ENCODE assay signal across 13 mouse cellular contexts in genomic region chrX:74836842-74837522, GRCm38 (mm10). TPM values are rescaled to one million over a fixed set of nuclear protein-coding genes. Genes with fewer than 3 reads are reported as not detected.
DNase-seq lines count a peak whose midpoint lies in the region; ATAC-seq lines count a peak whose summit lies in the region.
"Not testable (repeated sequence)": the region's sequence is repeated elsewhere in the genome, so short reads cannot be mapped to it uniquely, and the experiment has no call there.
"Had no signal": no experiment of that assay in that cellular context is flagged by ENCODE, and none has a peak within 500 bp of the region (broad histone marks: within the 10 kb centered on the region; RNA-seq: fewer than 3 reads in every experiment).

Gene Gm5936 (plus strand): TSS chrX:74837196.

- not testable (repeated sequence) for H3K27me3 ChIP-seq in forebrain, embryonic 14.5 days (replicated peaks; ENCODE audit: control insufficient read depth, insufficient read depth, low read length); intestine, embryonic 16.5 days (replicated peaks; ENCODE audit: control insufficient read depth, insufficient read depth, low read length); midbrain, embryonic 14.5 days (ENCODE audit: control insufficient read depth, insufficient read depth, low read length)

- ATAC-seq in forebrain, embryonic 14.5 days, result peak; percentile 29; the same call in 1 of the 2 replicates
- peak; percentile 67 for ATAC-seq in intestine, embryonic 16.5 days
- ATAC-seq in midbrain, embryonic 14.5 days (ENCODE audit: low FRiP score, low TSS enrichment), result peak; percentile 55; the same call in 1 of the 2 replicates

- H3K9me3 ChIP-seq in forebrain, embryonic 14.5 days (replicated peaks; ENCODE audit: control insufficient read depth, low read length); intestine, embryonic 16.5 days (ENCODE audit: control insufficient read depth, low read length); midbrain, embryonic 14.5 days (ENCODE audit: control insufficient read depth, low read length): not testable (repeated sequence)

- not testable (repeated sequence) for H3K4me2 ChIP-seq in forebrain, embryonic 14.5 days (ENCODE audit: low read length); intestine, embryonic 16.5 days (ENCODE audit: low read depth, low read length); midbrain, embryonic 14.5 days (ENCODE audit: low read length)

- H3K4me3 ChIP-seq in forebrain, embryonic 14.5 days (ENCODE audit: low read depth, low read length); intestine, embryonic 16.5 days (ENCODE audit: low read length); midbrain, embryonic 14.5 days (replicated peaks; ENCODE audit: low read depth, low read length): not testable (repeated sequence)

- 55% methylated on average over 2 of the region's 5 CpGs for WGBS in forebrain, embryonic 14.5 days
- WGBS in intestine, embryonic 16.5 days, result 51% methylated on average over 2 of the region's 5 CpGs
- 28% methylated on average over 2 of the region's 5 CpGs for WGBS in midbrain, embryonic 14.5 days

- H3K27ac ChIP-seq in forebrain, embryonic 14.5 days (ENCODE audit: low read depth, low read length); intestine, embryonic 16.5 days (ENCODE audit: low read length); midbrain, embryonic 14.5 days (replicated peaks; ENCODE audit: low read depth, low read length): not testable (repeated sequence)

- H3K36me3 ChIP-seq in forebrain, embryonic 14.5 days (ENCODE audit: control insufficient read depth, insufficient read depth, low read length); intestine, embryonic 16.5 days (ENCODE audit: control insufficient read depth, insufficient read depth, low read length); midbrain, embryonic 14.5 days (ENCODE audit: control insufficient read depth, insufficient read depth, low read length): not testable (repeated sequence)

- peak; percentile 13 for DNase-seq in adrenal gland, postnatal 14 days
- DNase-seq in forebrain, embryonic 14.5 days (ENCODE audit: low spot score), result peak; percentile 9
- DNase-seq in heart, adult 11 months, result peak; percentile 83
- DNase-seq in layer of hippocampus, postnatal 10 days (ENCODE audit: low spot score in 2 of 2), result peak; percentile 12 to 13
- DNase-seq in lung, adult 18-20 months, result peak; percentile 26 to 33
- peak; percentile 51 for DNase-seq in midbrain, embryonic 14.5 days
- peak; percentile 29 for DNase-seq in telencephalon, adult 2 months (ENCODE audit: low read depth, low spot score)

- not testable (repeated sequence) for H3K4me1 ChIP-seq in forebrain, embryonic 14.5 days (ENCODE audit: control insufficient read depth, insufficient read depth, low read length); intestine, embryonic 16.5 days (ENCODE audit: control insufficient read depth, insufficient read depth, low read length); midbrain, embryonic 14.5 days (ENCODE audit: control insufficient read depth, insufficient read depth, low read length)

- H3K9ac ChIP-seq in forebrain, embryonic 14.5 days (ENCODE audit: low read length); intestine, embryonic 16.5 days (ENCODE audit: low read depth, low read length); midbrain, embryonic 14.5 days (replicated peaks; ENCODE audit: low read length): not testable (repeated sequence)

RNA-seq across cellular contexts. Expression of gene Gm5936, which starts in this region (rescaled TPM):
- total RNA-seq in adrenal gland, postnatal 14 days (2021), result not detected in 2 replicates
- 0.18 TPM in 1 of 2 replicates, not detected in the other for polyA plus RNA-seq in forebrain, embryonic 14.5 days (2014; fragmentation: Nextera tagmentation; extraction: Ambion mirVana)
- polyA plus RNA-seq in intestine, embryonic 16.5 days (2015; fragmentation: Nextera tagmentation; extraction: Ambion mirVana), result 0.07 TPM in 1 of 2 replicates, not detected in the other
- total RNA-seq in layer of hippocampus, postnatal 10 days (2021), result under 1 TPM in 1 of 2 experiments, not detected in 1; 0.25 TPM
- polyA plus RNA-seq in midbrain, embryonic 14.5 days (2014; fragmentation: Nextera tagmentation; extraction: Ambion mirVana), result 0.38 TPM in 1 of 2 replicates, not detected in the other
- total RNA-seq: heart, adult 18-20 months had no signal
- polyA plus RNA-seq: kidney, embryonic 16.5 days; limb, embryonic 11.5 days; lung, embryonic 15.5 days; Patski had no signal

Comparison
In these comparisons a context has a peak if more than half of its experiments do, and no peak if none do; other contexts are left out.
1. Peak in DNase-seq in adrenal gland, postnatal 14 days; RNA of the gene not detected or under 1 TPM.
2. Peak in DNase-seq and ATAC-seq in forebrain, embryonic 14.5 days; RNA of the gene not detected or under 1 TPM.
3. Peak in ATAC-seq in intestine, embryonic 16.5 days; RNA of the gene not detected or under 1 TPM.
4. Peak in DNase-seq in layer of hippocampus, postnatal 10 days; RNA of the gene not detected or under 1 TPM.
5. Peak in DNase-seq and ATAC-seq in midbrain, embryonic 14.5 days; RNA of the gene not detected or under 1 TPM.
6. DNase-seq: peak in every context shown above with its lines; median percentile 83 in heart, adult 11 months; 51 in midbrain, embryonic 14.5 days; 30 in lung, adult 18-20 months; 29 in telencephalon, adult 2 months; 13 in adrenal gland, postnatal 14 days; 12 in layer of hippocampus, postnatal 10 days; 9 in forebrain, embryonic 14.5 days.